Mouse (Mus musculus) hindbrain, embryonic 16.5 days (tissue): ENCODE data around the gene Sptbn4. TPM values are rescaled to one million over a fixed set of nuclear protein-coding genes. Genes with fewer than 3 reads are reported as not detected.

Experiments used
- ATAC-seq: fragments of 200-750 bp; cut with Nextera tagmentation; 2 replicates; pipeline ENCODE4 v1.8.0; 2017; ENCODE audit warnings: moderate TSS enrichment, moderate library complexity
- H3K27ac ChIP-seq: fragments of 300-500 bp; sonication (generic); 2 replicates; pipeline ENCODE4 v1.5.1; 2014; ENCODE audit warnings: low read depth, mild to moderate bottlenecking, control low read depth, low read length, moderate library complexity
- H3K27me3 ChIP-seq: fragments of 300-500 bp; sonication (generic); replicated peaks from 2 replicates; pipeline ENCODE4 v1.6.1; 2014; ENCODE audit warnings: low read length; ENCODE audit not compliant: control insufficient read depth, insufficient read depth
- H3K36me3 ChIP-seq: fragments of 300-500 bp; sonication (generic); 2 replicates; pipeline ENCODE4 v1.6.1; 2014; ENCODE audit warnings: mild to moderate bottlenecking, low read length, moderate library complexity, mixed read lengths; ENCODE audit not compliant: control insufficient read depth, insufficient read depth
- H3K4me1 ChIP-seq: fragments of 300-500 bp; sonication (generic); 2 replicates; pipeline ENCODE4 v1.6.1; 2014; ENCODE audit warnings: low read depth, low read length; ENCODE audit not compliant: control insufficient read depth, insufficient read depth
- H3K4me2 ChIP-seq: fragments of 300-500 bp; sonication (generic); 2 replicates; pipeline ENCODE4 v1.6.1; 2014; ENCODE audit warnings: mild to moderate bottlenecking, low read length, control low read depth, moderate library complexity
- H3K4me3 ChIP-seq: fragments of 300-500 bp; sonication (generic); 2 replicates; pipeline ENCODE4 v1.5.1; 2014; ENCODE audit warnings: mild to moderate bottlenecking, low read length, control low read depth, moderate library complexity
- H3K9ac ChIP-seq: fragments of 300-500 bp; sonication (generic); 2 replicates; pipeline ENCODE4 v1.6.1; 2014; ENCODE audit warnings: low read depth, mild to moderate bottlenecking, control low read depth, low read length, moderate library complexity
- H3K9me3 ChIP-seq: fragments of 300-500 bp; sonication (generic); 2 replicates; pipeline ENCODE4 v1.6.1; 2014; ENCODE audit warnings: mild to moderate bottlenecking, low read length, moderate library complexity; ENCODE audit not compliant: control insufficient read depth
- WGBS: fragments of 180-500 bp; shearing (Covaris S2); extraction: QIAGEN DNeasy Blood & Tissue Kit; methylation state at CpG from one replicate; pipeline ENCODE4 v1.1.7; 2014; 5-methylcytosine and 5-hydroxymethylcytosine counted together
- polyA plus RNA-seq: library from polyadenylated mRNA; unstranded; fragments of >200 nt; fragmentation: Nextera tagmentation; extraction: Ambion mirVana; gene quantifications from 2 replicates; pipeline ENCODE4 v1.2.1, GENCODE M21; 2015

Sptbn4 gene
- polyA plus RNA-seq, 1 experiment from 2014 or later, result 3.1 TPM

DNA sequence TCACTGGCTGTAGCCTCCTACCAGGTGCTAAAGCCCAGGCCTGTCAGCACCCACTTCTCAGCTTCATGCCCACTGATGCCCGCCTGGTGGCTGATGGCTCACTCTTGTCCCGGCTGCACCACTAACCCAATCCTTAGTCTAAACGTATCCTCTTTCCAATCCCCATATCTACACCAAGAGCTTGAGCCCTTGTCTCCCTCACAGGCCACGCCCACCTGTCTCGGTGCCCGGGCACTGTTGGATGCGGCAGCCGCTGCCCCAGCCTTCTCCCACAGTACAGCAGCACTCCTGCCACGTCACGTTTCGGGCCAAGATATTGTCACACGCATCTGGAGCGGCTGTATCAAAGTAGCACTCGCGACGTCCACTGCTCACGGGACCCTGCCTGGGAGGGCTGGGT is 137.2 kb downstream of the Sptbn4 start:
- Histone ChIP-seq H3K9ac (peak overlapping the region; percentile 60), H3K4me1 (peaks cover 9% of the 10 kb centered on the region), H3K4me2 (peak overlapping the region; percentile 63), H3K27ac (no peak overlapping the region), H3K36me3 (peaks cover 8% of the 10 kb centered on the region; the same call in 1 of the 2 replicates), H3K27me3 (peaks cover 3% of the 10 kb centered on the region; the same call in 1 of the 2 replicates), H3K9me3 (peaks cover 11% of the 10 kb centered on the region; the same call in 1 of the 2 replicates), H3K4me3 (peak overlapping the region; percentile 30)
- WGBS, result 4% methylated on average over 17 of the region's 17 CpGs
- ATAC-seq, result peak; percentile 69

DNA sequence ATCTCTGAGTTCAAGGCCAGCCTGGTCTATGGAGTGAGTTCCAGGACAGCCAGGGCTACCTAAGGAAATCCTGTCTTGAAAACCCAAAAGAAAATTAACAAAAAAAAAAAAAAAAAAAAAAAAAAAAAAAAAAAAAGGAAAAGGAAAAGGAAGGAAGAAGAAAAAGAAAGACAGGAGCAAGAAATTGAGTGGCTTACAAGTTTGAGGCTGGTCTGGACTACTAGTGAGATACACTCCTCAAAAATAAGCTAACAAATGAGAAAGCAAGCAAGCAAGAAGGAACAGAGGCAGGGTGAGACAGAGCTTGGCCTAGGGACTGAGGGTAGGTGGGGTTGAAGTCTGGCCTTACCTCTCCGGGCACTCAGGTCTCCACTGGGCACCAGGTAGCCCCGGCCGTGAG is 137.7 kb downstream of the Sptbn4 start:
- WGBS, result 44% methylated on average over 3 of the region's 3 CpGs
- H3K27me3 ChIP-seq, result peaks cover 3% of the 10 kb centered on the region; the same call in 1 of the 2 replicates
- H3K9ac ChIP-seq, result no peak overlapping the region
- H3K4me2 ChIP-seq, result peak overlapping the region; percentile 63; the same call in 1 of the 2 replicates
- H3K9me3 ChIP-seq, result peaks cover 11% of the 10 kb centered on the region; the same call in 1 of the 2 replicates
- ATAC-seq, result no peak
- no peak overlapping the region for H3K27ac ChIP-seq
- H3K4me1 ChIP-seq, result peaks cover 9% of the 10 kb centered on the region
- peaks cover 8% of the 10 kb centered on the region; the same call in 1 of the 2 replicates for H3K36me3 ChIP-seq
- H3K4me3 ChIP-seq, result no peak overlapping the region

DNA sequence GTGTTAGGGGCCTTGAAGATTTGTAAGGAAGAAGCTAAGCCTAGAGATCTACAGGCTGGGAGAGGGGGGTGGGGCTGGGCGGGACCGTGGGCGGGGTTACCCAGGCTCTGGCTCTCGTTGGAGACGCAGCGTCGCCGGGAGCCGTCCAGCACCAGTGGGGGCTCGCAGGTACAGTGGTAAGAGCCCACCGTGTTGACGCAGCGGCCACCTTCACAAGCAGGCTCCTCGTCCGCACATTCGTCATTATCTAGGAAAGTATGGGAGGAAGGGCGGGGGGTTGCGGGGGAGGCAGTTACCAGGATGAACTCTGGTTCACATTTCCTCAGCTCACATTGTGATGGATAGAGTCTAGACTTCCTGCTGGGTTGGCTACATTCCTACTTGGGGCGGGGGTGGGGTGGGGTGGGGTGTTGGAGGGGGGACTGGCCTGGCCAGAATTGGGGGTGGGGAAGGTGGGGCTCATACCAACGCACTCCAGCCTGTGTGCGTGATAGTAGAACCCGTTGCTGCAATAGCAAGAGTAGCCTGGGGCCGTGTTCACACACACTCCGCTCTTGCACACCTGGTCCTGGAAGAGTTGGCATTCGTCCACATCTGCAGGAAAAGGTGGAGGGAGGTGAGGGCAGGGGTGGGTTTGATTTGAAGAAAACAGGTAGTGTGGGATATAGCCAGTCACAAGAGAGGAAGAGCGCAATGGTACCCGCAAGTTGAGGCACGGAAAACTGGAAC is 138.5 kb downstream of the Sptbn4 start:
- ATAC-seq, result no peak
- Histone ChIP-seq H3K4me2 (peak overlapping the region; percentile 66), H3K36me3 (peaks cover 5% of the 10 kb centered on the region; the same call in 1 of the 2 replicates), H3K27me3 (peaks cover 3% of the 10 kb centered on the region), H3K4me3 (peak overlapping the region; percentile 34), H3K4me1 (peaks cover 9% of the 10 kb centered on the region), H3K9me3 (peaks cover 7% of the 10 kb centered on the region; the same call in 1 of the 2 replicates), H3K9ac (peak overlapping the region; percentile 47), H3K27ac (no peak overlapping the region)
- WGBS, result 12% methylated on average over 28 of the region's 28 CpGs

DNA sequence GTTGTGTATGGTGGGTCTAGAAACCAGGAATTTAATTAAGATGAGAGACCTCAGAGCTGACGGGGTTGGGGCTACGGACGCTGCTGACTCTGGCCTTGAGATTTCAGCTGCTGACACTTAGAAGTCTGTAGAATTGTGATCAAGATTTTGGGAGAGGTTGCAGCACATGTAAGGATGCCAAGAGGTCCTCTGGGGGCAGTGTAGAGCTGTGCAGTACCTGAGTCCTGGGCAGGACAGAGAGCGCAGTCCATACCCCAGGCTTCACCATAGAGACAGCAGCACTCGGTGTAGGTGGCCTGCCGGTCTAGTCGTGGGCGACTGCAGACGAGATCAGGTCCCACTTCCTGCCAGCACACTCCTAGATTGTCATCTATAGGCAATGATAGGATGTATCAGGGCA is 139.9 kb downstream of the Sptbn4 start:
- no peak overlapping the region for H3K4me2 ChIP-seq
- ATAC-seq, result no peak
- WGBS, result 57% methylated on average over 9 of the region's 9 CpGs
- peaks cover 6% of the 10 kb centered on the region for H3K27me3 ChIP-seq
- H3K4me3 ChIP-seq, result no peak overlapping the region
- H3K9me3 ChIP-seq, result no peaks in the 10 kb centered on the region
- no peaks in the 10 kb centered on the region for H3K36me3 ChIP-seq
- H3K4me1 ChIP-seq, result peaks cover 9% of the 10 kb centered on the region
- H3K27ac ChIP-seq, result no peak overlapping the region
- H3K9ac ChIP-seq, result no peak overlapping the region

Other genes with a start within 250 kb of the Sptbn4 start
- gene Itpkc, start 219.0 kb downstream of the Sptbn4 start, polyA plus RNA-seq, result 5.7 and 5.9 TPM in 2 replicates
- 21.8 and 23.9 TPM in 2 replicates for gene Coq8b, start 214.7 kb downstream of the Sptbn4 start, polyA plus RNA-seq
- gene Numbl, start 189.3 kb downstream of the Sptbn4 start, polyA plus RNA-seq, result 54.4 and 59.5 TPM in 2 replicates
- gene Ltbp4, start 110.0 kb downstream of the Sptbn4 start, polyA plus RNA-seq, result 14.1 and 17.2 TPM in 2 replicates
- gene Shkbp1, start 91.7 kb downstream of the Sptbn4 start, polyA plus RNA-seq, result 31.6 and 38.0 TPM in 2 replicates
- not detected in 2 replicates for gene Gm20479, start 90.3 kb downstream of the Sptbn4 start, polyA plus RNA-seq
- 23.4 and 23.7 TPM in 2 replicates for gene Blvrb, start 292 bp upstream of the Sptbn4 start, polyA plus RNA-seq
- gene Sertad3, start 26.1 kb upstream of the Sptbn4 start, polyA plus RNA-seq, result 9.7 and 10.7 TPM in 2 replicates
- gene Sertad1, start 39.2 kb upstream of the Sptbn4 start, polyA plus RNA-seq, result 9.8 and 11.4 TPM in 2 replicates
- gene Prx, start 51.6 kb upstream of the Sptbn4 start, polyA plus RNA-seq, result 1.8 and 1.9 TPM in 2 replicates
- gene Hipk4, start 75.6 kb upstream of the Sptbn4 start, polyA plus RNA-seq, result 1.4 and 1.5 TPM in 2 replicates
- gene Pld3, start 105.5 kb upstream of the Sptbn4 start, polyA plus RNA-seq, result 231 and 263 TPM in 2 replicates
- gene 2310022A10Rik, start 105.5 kb upstream of the Sptbn4 start, polyA plus RNA-seq, result 33.7 and 35.7 TPM in 2 replicates
- gene Akt2, start 143.9 kb upstream of the Sptbn4 start, polyA plus RNA-seq, result 63.0 and 72.9 TPM in 2 replicates
- 86.2 and 99.1 TPM in 2 replicates for gene Ttc9b, start 206.2 kb upstream of the Sptbn4 start, polyA plus RNA-seq
- gene Map3k10, start 226.9 kb upstream of the Sptbn4 start, polyA plus RNA-seq, result 17.5 and 18.7 TPM in 2 replicates
- 12.0 and 13.6 TPM in 2 replicates for gene Zfp607b, start 241.7 kb upstream of the Sptbn4 start, polyA plus RNA-seq